Mouse (Mus musculus) cerebellum, postnatal 14 days (tissue): ENCODE measurements around the gene Rnf217.

Experiments
- DNase-seq, 2 experiments: peaks; one replicate each; pipeline ENCODE4 v3.0.0; 2021; ENCODE audit warnings: mixed read lengths in 2 of 2

Gene Rnf217

DNA sequence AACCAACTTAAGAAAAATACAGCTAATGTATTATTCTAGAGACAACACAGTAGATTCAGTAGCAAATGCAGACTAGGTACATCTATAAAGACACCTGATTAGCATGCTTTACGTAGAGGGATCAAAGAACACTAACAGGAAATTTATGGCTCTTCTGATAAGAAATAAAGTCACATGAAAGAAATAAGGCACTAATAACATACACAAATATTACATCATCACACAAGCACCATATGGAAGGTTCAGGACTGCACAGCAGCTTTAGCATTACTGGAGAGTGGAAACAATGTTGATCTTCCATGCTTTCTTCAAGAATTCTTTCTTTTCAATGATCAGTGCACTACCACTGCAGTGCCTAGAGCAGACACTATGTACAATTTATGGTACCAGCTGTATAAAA lies 114.7 kb downstream of the Rnf217 start:
- DNase-seq: no peak

DNA sequence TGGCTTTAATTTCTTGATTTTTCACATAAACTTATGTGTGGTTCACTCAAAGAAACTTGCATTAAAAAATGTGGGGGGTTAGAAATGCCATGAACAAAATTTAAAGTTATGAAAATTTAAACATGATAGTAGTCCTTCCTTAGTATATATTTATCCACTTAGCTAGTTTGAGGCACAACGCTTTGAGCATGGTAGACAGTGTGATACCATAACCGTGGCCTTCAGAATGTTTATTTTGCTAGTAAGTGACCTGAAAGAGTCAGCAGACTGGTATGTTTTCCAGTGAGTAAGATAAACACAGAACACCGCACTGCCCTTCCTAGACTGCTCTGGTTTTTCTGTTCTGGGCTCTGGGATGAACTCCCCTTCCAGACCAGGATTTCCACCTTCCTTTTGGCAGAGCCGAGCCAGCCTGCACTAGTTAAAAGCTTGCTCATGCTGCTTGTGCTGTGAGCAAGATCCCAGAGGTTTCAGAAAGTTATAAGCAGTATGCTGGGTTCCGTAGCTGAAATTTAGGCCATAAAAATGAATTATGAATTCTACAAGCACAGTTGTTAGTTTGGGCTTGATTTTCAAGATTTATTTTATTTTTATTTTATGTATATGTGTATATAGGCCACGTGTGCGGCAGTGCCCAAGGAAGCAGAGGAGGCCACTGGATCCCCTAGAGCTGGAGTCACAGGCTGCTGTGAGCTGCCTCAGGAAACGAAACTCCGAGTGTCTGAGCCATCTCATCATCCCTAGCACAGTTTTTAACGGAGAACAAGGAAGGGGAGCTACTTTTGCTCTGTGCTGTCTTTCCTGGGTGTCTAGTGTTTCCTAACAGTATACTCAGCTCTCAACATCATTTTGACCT lies 141.7 kb downstream of the Rnf217 start:
- no peak for DNase-seq

DNA sequence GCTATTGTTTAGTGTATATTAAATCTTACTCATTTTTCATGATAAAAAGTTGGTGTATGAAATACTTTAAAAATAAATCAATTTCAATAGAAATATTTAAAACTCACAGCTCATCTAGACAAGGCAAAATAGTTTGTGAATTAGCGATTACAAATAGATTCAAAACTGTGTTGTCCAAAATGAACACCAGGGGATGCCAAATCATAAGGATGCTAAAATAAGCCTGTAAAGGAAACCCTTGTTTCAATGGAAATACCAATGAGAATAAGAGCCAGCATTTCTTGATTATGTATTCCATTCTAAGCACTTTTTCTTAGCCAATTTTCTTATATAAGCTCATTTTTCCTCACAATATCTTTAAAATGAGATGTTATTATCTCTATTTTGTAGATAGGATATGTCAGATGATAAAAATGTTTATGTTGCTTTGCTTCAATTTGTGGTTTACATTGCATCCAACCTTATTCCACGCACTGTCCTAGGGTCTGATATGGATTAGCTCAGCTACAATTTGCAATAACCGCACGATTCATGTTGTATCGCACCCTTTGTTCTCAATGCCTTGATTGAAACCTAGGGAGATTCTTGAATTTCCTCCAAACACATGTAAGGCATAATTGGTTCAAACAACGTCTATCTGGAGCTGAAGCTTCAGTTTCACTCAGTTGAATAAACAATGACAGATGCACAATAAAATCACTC lies 143.0 kb downstream of the Rnf217 start:
- DNase-seq: peak; percentile 34 to 51

DNA sequence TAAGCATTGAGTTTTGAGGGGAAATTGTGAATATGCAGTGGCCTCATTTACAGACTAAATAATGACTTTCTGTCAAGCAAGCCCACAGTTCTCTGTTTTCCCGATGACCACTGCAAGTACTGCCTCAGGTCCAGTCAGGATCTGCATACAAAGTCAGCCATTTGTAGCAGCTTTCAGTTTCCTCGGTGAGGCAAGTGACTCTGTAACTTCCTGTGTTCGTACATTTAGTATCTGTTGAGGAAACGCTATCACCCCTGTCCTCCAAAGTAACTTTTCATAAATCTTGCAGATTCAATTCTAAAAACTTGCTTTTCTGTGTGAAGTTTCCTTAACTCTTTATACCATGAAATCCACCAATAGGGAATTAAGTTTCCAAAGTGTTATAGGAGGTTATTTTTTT lies 143.6 kb downstream of the Rnf217 start:
- DNase-seq: no peak

DNA sequence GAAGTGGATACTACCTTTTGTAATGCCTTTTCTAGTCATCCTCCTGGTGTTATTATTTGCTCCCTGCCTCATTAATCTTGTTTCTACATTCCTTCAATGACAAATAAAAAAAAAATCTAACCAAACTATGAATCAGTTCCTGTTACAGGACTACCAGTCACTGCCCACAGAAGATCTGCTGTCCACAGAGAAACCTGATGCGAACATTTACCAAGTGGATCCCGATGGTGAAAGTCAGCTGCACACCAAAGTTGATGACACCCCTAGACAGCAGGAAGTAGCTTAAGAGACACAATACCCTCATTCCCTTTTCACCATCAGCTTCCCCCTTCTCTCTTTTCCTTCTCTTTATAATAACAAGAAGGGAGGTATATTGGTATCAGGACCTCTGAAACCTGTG lies 145.9 kb downstream of the Rnf217 start:
- DNase-seq: no peak

DNA sequence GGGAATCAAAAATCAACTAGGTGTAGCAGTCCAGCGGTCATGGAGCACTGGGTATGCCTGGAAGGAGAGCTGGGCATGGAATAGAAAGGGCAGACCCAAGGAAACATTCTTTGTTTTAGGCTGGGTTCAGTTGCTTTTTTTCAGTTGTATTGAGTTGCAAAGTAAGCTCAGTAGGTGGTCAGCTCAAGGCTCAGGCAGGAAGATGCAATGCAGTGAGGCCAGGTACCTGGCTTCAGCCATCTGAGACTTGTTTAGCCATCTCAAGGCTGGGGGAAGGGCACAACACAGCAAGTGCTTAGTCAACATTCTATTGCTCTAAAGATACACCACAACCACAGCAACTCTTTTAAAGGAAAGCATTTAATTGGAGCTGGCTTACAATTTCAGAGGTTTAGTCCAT lies 152.2 kb downstream of the Rnf217 start:
- DNase-seq: no peak

DNA sequence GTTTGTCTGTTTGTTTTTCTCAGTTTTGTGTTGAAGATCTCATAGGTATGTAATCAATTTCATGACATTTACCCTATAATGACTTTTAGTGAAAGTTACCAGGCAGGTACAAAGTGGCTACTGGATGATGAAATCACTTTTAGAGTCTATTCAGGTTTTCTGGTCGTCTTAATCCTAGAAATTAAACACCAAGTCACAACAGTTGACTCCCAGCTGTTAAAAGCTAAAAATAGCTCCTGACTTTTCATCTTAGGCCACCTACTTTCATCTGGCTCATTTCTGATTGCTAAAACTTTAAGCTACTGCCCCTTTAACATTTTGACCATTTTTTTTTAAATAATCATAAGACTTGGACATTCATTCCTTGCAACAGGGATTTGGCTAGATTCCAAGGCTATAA lies 161.9 kb downstream of the Rnf217 start:
- DNase-seq: no peak

DNA sequence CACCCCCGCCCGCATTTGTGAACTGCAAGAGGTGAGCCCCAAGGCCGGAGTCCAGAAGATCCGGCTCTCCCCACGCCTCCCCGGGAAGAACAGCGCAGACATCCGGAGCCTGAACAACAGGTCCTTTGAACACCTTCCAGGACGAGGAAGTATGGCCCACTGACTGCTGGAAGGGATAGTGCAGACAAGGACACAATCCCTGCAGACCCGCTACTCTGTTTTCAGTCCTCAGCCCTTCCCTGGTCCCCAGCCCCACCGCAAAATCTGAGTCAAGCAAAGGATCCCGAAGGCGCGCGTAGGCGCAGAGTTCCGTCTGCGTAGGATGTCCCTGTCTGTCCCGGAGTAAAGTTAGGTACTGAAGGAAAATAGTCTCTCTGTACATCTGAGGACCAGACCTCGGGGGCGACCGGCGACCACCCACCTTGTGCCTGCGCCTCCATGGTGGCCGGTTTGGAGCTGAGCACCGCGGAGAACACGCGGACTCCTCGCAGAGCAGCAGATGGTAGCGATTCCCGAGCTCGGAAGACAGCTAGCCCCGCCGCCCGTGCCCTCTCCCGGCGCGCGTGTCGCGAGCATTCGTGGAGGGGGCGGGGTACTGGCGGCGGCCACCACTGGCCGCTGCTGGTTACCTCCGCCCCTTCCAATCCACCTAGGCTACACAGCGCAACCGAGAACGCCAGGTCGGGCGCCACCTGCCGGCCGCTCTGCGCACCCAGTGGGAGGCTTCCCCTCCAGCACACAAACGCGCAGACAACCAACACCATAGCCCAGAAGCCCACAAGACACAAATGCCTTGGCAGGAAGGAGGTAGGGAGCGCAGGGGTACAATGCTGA lies 163.5 kb downstream of the Rnf217 start, which contains the start of gene Tpd52l1:
Gene Tpd52l1, minus strand, starts transcription at position 668 of the 834 bp plus-strand sequence.
- peak; percentile 93 for DNase-seq

DNA sequence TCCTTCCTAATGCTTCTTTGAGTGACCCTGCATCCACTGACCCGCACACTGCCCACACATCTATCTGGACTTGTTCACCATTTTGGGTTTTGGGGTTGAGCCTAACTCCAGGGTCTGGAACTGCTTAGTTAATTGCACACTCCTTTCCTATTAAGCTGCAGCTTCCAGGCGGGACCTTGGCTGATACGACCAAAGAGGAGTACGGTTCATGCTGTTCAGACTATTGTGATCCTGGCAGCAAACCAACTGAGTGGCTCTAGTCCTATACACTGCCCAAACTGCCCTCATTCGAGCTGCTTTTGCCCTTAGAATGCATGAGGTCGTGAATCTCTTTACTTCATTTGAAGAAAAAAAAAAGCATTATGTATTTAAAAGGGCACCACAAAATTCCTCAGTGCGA lies 164.8 kb downstream of the Rnf217 start:
- peak; percentile 28 to 41 for DNase-seq
